Mouse (Mus musculus): Measurements from ENCODE around the gene Prss36. TPM values are rescaled to one million over a fixed set of nuclear protein-coding genes. Genes with fewer than 3 reads are reported as not detected.
A peak's percentile ranks its signal among the peaks of the same experiment; 100 is the strongest.

The Prss36 gene
- 1.7 and 1.9 TPM in 2 replicates for total RNA-seq (2012; rRNA removed)
- polyA plus RNA-seq (2012; ENCODE audit: insufficient read depth in 1 of 2, insufficient read length in 2 of 2, low read depth in 1 of 2, low replicate concordance in 2 of 2, missing spikeins in 1 of 2) = 1 to 10 TPM in 1 of 2 experiments, not detected in 1; 5.1 TPM

GRCm38 (mm10) chr7:127946470-127947023 is at the start of gene Prss36:
Gene Prss36, minus strand, starts transcription at chr7:127946725.
- H3K4me3 ChIP-seq (ENCODE audit: control insufficient read depth in 1 of 2, insufficient read depth in 1 of 2, low read depth in 2 of 2, low read length in 2 of 2) = no peak within 1 kb of the TSS
- H3K27ac ChIP-seq (ENCODE audit: control insufficient read depth, low read depth, low read length) = no peak within 1 kb of the TSS
- no peaks in the 10 kb centered on the region for H3K9me3 ChIP-seq (replicated peaks; ENCODE audit: insufficient read depth, low read length)
- H3K79me2 ChIP-seq (ENCODE audit: control insufficient read depth, insufficient read depth, low read length, poor library complexity) = no peaks in the 10 kb centered on the region
- H3K4me1 ChIP-seq (ENCODE audit: control insufficient read depth in 1 of 2, insufficient read depth in 2 of 2, low read length in 2 of 2) = no peaks in the 10 kb centered on the region
- H3K27me3 ChIP-seq (ENCODE audit: control insufficient read depth in 1 of 2, insufficient read depth in 2 of 2, low read length in 2 of 2) = peaks cover 17 to 19% of the 10 kb centered on the region in 2 experiments
- no peak for TF ChIP-seq UBTF (IDR thresholded peaks at IDR 0.05; ENCODE audit: borderline replicate concordance, insufficient read depth, low read depth, low read length)
- TF ChIP-seq TBP (IDR thresholded peaks at IDR 0.05; ENCODE audit: low read depth, low read length) = no peak
- TF ChIP-seq RAD21 (IDR thresholded peaks at IDR 0.05; ENCODE audit: low read depth, low read length) = no peak
- DNase-seq (ENCODE audit: low read depth, low spot score) = no peak
- H3K9ac ChIP-seq (ENCODE audit: control insufficient read depth, low read depth, low read length, poor library complexity, severe bottlenecking) = no peak within 1 kb of the TSS
- H3K36me3 ChIP-seq (ENCODE audit: control insufficient read depth in 1 of 2, insufficient read depth in 2 of 2, low read length in 2 of 2) = no peaks in the 10 kb centered on the region

DNA sequence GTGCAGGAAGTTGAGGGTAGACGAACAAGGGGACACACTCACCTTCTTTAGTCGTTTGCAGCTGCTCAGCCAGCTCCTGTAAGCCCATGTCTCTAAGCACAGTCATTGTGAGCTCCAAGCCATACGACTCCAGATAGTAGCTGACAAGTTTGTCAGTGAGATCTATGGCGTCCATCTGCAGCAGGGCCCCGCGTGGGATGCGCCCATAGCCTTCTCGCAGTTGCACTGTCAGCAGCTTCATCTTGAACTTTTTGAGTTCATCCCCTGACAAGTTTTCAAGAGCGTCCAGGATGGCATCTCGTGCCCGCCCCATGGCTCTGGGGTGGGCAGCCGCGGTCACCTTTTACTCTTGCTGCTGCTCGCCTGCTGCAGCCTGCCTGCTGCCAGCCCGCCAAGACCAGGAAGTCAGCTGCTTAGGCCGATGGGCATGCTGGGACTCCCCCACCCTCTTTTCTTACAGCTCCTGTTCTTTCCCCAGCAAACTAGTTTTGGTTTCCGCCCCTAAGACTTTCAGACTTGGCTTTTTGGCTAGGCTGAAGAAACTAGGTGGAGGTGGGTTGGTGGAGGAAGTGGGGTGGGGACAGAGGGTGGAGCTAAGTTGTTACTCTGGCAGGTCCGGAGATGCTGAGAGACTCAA is 46.9 kb upstream of the Prss36 start, which contains the start of gene Pycard:
Gene Pycard, minus strand, starts transcription at position 527 of the 637 bp plus-strand sequence.
- DNase-seq (ENCODE audit: low read depth, low spot score) = no peak
- H3K36me3 ChIP-seq (ENCODE audit: control insufficient read depth in 1 of 2, insufficient read depth in 2 of 2, low read length in 2 of 2) = peaks cover 7% of the 10 kb centered on the region in 2 experiments
- H3K27me3 ChIP-seq (ENCODE audit: control insufficient read depth in 1 of 2, insufficient read depth in 2 of 2, low read length in 2 of 2) = no peaks in the 10 kb centered on the region
- H3K4me3 ChIP-seq (ENCODE audit: control insufficient read depth in 1 of 2, insufficient read depth in 1 of 2, low read depth in 2 of 2, low read length in 2 of 2) = no peak within 1 kb of the TSS
- 0 out of 2 replicates have a peak, but pooled peaks have one; percentile 24 for TF ChIP-seq ZMIZ1 (IDR thresholded peaks at IDR 0.05; ENCODE audit: low read depth, low read length)
- TF ChIP-seq USF1 (IDR thresholded peaks at IDR 0.05; ENCODE audit: low read depth, low read length) = no peak
- peak in 1 of 2 experiments; percentile 13; a peak in 1 of 4 replicates for TF ChIP-seq POLR2A (IDR thresholded peaks at IDR 0.05; ENCODE audit: control insufficient read depth in 1 of 2, insufficient read depth in 1 of 2, low read depth in 1 of 2, low read length in 2 of 2, poor library complexity in 1 of 2)
- H3K27ac ChIP-seq (ENCODE audit: control insufficient read depth, low read depth, low read length) = no peak within 1 kb of the TSS
- H3K9me3 ChIP-seq (replicated peaks; ENCODE audit: insufficient read depth, low read length) = no peaks in the 10 kb centered on the region
- H3K4me1 ChIP-seq (ENCODE audit: control insufficient read depth in 1 of 2, insufficient read depth in 2 of 2, low read length in 2 of 2) = peaks cover 0 to 4% of the 10 kb centered on the region in 2 experiments; a peak in 1 of 4 replicates
- H3K79me2 ChIP-seq (ENCODE audit: control insufficient read depth, insufficient read depth, low read length, poor library complexity) = no peaks in the 10 kb centered on the region
- no peak within 1 kb of the TSS for H3K9ac ChIP-seq (ENCODE audit: control insufficient read depth, low read depth, low read length, poor library complexity, severe bottlenecking)

- Histone ChIP-seq H3K36me3 (ENCODE audit: control insufficient read depth in 1 of 2, insufficient read depth in 2 of 2, low read length in 2 of 2) (peaks cover 7 to 9% of the 10 kb centered on the region in 2 experiments), H3K9me3 (replicated peaks; ENCODE audit: insufficient read depth, low read length) (no peaks in the 10 kb centered on the region), H3K4me3 (ENCODE audit: control insufficient read depth in 1 of 2, insufficient read depth in 1 of 2, low read depth in 2 of 2, low read length in 2 of 2) (no peak overlapping the region), H3K79me2 (ENCODE audit: control insufficient read depth, insufficient read depth, low read length, poor library complexity) (no peaks in the 10 kb centered on the region), H3K4me1 (ENCODE audit: control insufficient read depth in 1 of 2, insufficient read depth in 2 of 2, low read length in 2 of 2) (peaks cover 0 to 4% of the 10 kb centered on the region in 2 experiments; a peak in 1 of 4 replicates), H3K27ac (ENCODE audit: control insufficient read depth, low read depth, low read length) (no peak overlapping the region), H3K27me3 (ENCODE audit: control insufficient read depth in 1 of 2, insufficient read depth in 2 of 2, low read length in 2 of 2) (no peaks in the 10 kb centered on the region), H3K9ac (ENCODE audit: control insufficient read depth, low read depth, low read length, poor library complexity, severe bottlenecking) (no peak overlapping the region)
- DNase-seq (ENCODE audit: low read depth, low spot score) = no peak
- TF ChIP-seq ETS1 (IDR thresholded peaks at IDR 0.05; ENCODE audit: low read depth, low read length) (no peak), RAD21 (IDR thresholded peaks at IDR 0.05; ENCODE audit: low read depth, low read length) (no peak), ZKSCAN1 (IDR thresholded peaks at IDR 0.05; ENCODE audit: low read depth, low read length) (no peak), MYB (IDR thresholded peaks at IDR 0.05; ENCODE audit: low read depth, low read length) (no peak), POLR2AphosphoS2 (IDR thresholded peaks at IDR 0.05; ENCODE audit: low read length) (peak; percentile 26; the same call in 1 of the 2 replicates), POLR2A (IDR thresholded peaks at IDR 0.05; ENCODE audit: control insufficient read depth in 1 of 2, insufficient read depth in 1 of 2, low read depth in 1 of 2, low read length in 2 of 2, poor library complexity in 1 of 2) (peak in 1 of 2 experiments; percentile 44; a peak in 2 of 4 replicates), ELF1 (IDR thresholded peaks at IDR 0.05; ENCODE audit: low read depth, low read length) (no peak), GATA1 (IDR thresholded peaks at IDR 0.05; ENCODE audit: low read depth, low read length) (no peak), MAX (IDR thresholded peaks at IDR 0.05; ENCODE audit: low read length) (no peak), MYC (IDR thresholded peaks at IDR 0.05; ENCODE audit: low read depth, low read length) (no peak), ZC3H11A (IDR thresholded peaks at IDR 0.05; ENCODE audit: low read depth, low read length) (no peak), GABPA (IDR thresholded peaks at IDR 0.05; ENCODE audit: low read depth, low read length) (no peak), MAFK (IDR thresholded peaks at IDR 0.05; ENCODE audit: borderline replicate concordance, low read depth, low read length) (peak; percentile 45; the same call in 1 of the 2 replicates), HCFC1 (IDR thresholded peaks at IDR 0.05; ENCODE audit: low read depth, low read length) (no peak), MEF2A (IDR thresholded peaks at IDR 0.05; ENCODE audit: extremely low read depth, insufficient replicate concordance, low read depth, low read length, poor library complexity, severe bottlenecking) (no peak), ZNF384 (IDR thresholded peaks at IDR 0.05; ENCODE audit: low read depth, low read length) (peak; percentile 67)
Measured at GRCm38 (mm10) chr7:127992488-127993340, 46.2 kb upstream of the Prss36 start.

All from MEL (cell line).